Mouse (Mus musculus): ENCODE data around the gene Mkrn1.

- TF ChIP-seq POLR2A (IDR thresholded peaks at IDR 0.05; ENCODE audit: low read depth, low read length): no peak
- TF ChIP-seq CTCF (conservative IDR thresholded peaks at IDR 0.05; ENCODE audit: insufficient read depth, insufficient read length, low read depth, low read length): no peak
Measured at GRCm38 (mm10) chr6:39430722-39431121, 10.5 kb upstream of the Mkrn1 start.

All from kidney, adult 2 months (tissue).